Mouse (Mus musculus) embryo, embryonic 10.5 days (tissue): ENCODE results near the gene Nfkb2.

ENCODE experiments used
- DNase-seq: peaks from one replicate; pipeline ENCODE4 v3.0.0-alpha.2; 2015; ENCODE audit warnings: low spot score

Nfkb2 gene

GRCm38 (mm10) chr19:46304216-46304841 is at the start of gene Nfkb2:
TSS of gene Nfkb2 (plus strand) at chr19:46304320.
- peak; percentile 91 for DNase-seq

GRCm38 (mm10) chr19:46264762-46265161 is 39.4 kb upstream of the Nfkb2 start:
- DNase-seq, result peak; percentile 31

DNA sequence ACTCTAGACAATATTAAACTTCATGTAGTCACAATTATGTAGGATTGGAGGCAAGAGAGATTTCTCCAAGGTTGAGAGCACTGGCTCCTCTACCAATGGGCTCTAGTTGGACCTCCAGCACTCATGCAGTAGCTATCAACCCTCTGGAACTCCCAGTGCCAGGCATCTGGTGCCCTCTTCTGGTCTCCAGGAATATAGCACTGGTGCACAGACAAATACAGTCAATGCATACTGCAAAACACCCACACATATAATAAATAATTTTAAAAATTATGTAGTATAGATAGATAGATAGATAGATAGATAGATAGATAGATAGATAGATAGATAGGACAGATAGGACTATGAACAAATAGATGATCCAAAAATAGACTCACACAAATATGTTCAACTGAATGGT is 28.8 kb upstream of the Nfkb2 start:
- DNase-seq, result peak; percentile 34

- no peak for DNase-seq
These were observed 21.9 kb upstream of the Nfkb2 start for GRCm38 (mm10) chr19:46282081-46282849.

- DNase-seq, result no peak
These were observed 19.4 kb upstream of the Nfkb2 start for GRCm38 (mm10) chr19:46284686-46285085.

- no peak for DNase-seq
These were observed 18.5 kb upstream of the Nfkb2 start for GRCm38 (mm10) chr19:46285631-46286030.

DNA sequence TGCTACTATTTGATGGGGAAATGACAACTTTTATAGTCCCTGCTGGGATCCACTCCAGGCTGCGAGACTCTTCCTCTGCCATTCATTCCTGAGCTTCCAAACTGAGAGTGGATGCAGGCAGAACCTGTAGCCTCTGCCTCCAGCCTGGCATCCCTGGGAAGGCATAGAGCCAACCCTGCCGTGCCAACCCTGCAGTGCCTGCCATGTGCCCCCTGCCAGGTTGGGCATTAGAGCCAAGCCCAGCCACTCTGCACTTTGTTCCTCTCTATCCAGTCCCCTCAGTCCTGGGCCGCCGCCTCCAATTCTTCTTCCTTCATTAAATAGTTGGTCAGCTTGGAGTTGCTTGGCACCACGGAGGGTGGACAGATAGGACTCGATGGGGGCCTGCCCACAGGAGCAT is 18.1 kb upstream of the Nfkb2 start:
- DNase-seq, result no peak

DNA sequence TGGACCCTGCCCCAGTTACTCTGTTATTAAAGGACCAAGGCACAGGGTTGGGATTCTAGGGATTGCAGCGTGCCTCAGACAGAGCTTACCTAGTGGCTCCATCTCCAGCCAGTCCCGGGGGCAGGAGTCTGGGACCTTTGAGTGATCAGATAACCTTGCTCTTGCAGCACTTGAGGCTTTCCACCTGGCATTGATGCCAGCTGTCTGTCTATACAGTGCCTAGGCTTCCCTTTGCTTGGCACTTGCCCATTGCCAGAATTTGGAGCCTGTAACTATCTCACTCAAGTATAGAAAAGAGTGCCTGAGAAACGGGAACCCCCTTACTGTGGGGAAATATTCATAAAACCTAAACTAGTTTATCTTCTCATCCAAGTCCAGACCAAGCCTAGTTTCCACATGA is 17.2 kb upstream of the Nfkb2 start:
- no peak for DNase-seq

- DNase-seq, result no peak
These were observed 16.6 kb upstream of the Nfkb2 start for GRCm38 (mm10) chr19:46287566-46287965.

GRCm38 (mm10) chr19:46290535-46291105 is 13.5 kb upstream of the Nfkb2 start:
- no peak for DNase-seq

- DNase-seq, result no peak
These were observed 7.2 kb upstream of the Nfkb2 start for GRCm38 (mm10) chr19:46296938-46297337.

DNA sequence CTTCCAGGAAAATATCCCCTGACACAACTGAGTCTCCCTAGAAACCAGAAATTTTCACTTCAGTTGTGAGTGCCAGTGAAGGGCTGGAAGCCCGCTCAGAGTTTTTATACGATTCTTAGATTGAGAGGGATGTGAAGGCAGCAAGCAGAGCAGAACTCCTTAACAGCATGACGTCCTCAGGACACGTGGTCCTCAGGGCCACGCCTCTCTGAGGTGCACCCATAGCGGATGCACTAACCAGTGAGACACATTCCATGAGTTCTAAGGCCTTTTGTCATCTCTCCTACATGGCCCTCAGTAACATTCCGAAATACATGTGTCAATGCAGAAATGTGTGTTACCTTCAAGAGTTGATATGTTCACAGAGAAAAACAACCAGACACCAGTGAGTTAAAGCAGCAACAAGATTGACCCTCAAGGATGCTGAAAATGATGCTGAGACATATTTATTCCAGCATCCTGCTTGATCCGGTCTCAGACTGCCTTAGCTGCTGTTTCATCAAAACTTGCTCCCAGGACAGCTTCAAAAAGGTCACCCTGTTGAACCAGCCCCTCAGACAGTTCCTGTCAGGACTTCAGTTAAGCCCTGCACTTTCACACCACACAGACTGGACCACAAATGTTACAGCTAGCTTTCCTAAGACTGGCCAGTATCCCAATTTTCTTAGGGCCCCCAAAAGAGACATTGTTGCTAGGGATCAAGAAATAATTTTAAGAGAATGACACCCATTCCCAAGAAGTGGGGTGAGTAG is 3.6 kb upstream of the Nfkb2 start:
- no peak for DNase-seq

DNA sequence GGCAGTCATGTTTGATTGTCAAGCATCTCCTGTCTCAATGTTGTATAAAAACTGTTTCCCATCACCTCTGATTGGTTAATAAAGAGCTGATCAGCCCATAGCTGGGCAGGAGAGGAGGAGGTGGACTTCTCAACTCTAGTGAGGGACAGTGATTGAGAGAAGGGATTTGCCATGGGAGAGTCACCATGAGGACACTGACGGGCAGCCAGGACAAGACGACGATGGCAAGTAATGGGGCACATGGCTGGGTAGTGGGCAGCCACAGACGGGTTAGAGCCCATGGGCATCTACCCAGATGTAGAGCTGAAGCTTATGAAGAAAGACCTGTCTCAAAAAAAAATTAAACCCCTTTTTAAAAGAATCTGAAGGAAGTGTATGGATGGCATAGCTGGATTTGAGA is 1.6 kb upstream of the Nfkb2 start:
- DNase-seq, result no peak

DNA sequence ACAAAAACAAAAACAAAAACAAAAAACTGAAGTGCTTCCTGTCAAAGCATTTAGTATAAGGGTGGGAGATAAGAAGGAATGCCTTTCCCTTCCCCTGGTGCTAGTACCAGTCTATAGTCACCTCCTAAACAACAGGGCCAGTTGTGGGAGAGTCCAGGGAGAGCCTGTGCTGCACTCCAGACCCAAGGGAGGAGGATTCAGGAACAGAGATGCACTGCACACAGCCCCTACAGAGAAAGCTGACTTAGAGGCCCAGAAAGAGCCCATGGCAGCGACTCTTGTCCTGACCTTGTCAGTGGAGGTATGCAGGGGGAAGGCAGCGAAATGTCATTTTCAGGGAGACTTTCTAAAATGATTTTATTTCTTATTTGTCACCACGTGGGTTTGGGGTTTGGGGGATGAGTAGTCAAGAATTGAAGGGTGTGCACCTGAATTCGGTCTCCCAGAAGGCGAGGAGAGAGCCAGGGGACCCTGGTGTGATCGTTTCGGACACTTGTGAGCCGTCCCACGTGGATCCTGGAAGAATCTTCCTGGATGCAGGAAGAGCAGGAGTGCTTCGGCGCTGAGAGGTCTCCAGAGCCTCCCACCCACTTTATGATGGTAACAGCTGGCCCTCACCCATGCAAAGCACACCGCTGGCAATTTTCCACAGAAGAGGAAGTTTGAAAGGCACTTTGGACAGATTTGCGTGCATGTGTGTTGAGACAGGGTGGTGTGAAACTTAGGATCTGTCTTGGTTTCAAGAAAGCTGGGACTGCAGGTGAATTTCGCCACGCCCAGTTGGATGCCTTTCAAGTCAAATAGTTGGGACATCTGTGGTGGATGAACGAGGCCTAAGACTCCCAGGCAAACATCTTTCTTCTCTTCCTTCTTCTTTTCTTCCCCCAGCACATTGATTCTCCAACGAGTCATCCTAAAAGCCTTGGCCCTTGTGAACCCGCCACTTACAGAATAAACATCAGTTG is 587 bp upstream of the Nfkb2 start:
- DNase-seq, result no peak

- peak; percentile 39 for DNase-seq
These were observed 801 bp downstream of the Nfkb2 start for GRCm38 (mm10) chr19:46304908-46305333.

DNA sequence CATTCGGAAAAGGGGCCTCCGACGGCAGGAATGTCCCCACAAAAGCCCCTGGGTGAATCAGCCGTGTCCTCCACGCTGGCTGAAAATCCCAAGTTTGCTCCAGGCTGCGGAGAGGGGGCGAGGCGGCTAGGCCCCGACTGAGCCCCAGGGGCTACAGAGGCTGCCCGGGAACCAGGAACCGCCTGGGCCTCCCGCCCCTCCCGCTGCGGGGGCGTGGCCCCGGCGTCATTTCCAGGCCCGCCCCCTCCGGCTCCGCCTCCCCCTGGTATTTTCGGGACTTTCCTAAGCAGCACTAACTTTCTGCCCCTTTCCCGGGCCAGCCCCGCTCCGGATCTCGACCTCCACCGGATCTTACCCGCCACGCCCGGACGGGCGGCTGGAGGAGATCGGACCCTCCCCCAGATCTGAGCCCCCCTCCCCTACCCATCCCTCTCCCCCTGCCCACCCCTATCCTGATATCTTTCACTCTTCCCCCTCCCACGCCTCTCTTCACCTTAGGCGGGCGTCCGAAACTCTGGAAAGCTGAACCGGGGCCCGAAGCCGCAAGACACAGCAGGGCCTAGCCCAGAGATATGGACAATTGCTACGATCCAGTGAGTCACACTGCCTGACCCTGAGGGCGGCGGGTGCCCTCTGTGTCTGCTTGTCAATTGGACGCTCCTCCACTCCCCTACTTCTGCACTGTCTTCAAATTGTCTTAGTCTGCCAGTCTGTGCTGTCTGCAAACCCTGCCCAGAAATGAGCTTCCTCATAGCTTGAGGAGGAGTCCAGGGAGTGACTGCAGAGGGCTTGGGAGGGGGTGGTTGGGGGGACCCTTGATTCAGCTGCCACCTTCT is 1.5 kb downstream of the Nfkb2 start:
- peak; percentile 90 for DNase-seq

GRCm38 (mm10) chr19:46306268-46306610 is 2.1 kb downstream of the Nfkb2 start:
- DNase-seq, result no peak

GRCm38 (mm10) chr19:46306751-46307289 is 2.7 kb downstream of the Nfkb2 start:
- DNase-seq, result no peak

DNA sequence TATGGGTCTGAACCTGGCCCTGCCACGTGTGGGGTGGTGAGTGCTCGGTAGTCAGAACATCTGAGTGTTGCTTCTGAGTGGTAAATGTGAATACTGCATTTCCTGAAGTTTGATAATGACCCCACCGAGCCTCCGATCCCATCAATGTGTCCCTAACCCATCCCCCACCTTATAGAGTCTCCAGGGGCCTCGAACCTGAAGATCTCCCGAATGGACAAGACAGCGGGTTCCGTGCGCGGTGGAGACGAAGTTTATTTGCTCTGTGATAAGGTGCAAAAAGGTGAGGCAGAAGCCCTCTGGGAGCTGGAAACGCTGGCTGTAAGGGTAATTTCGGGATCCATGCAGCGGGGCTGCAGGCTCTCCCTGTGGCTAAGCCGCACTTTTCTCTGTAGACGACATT is 3.7 kb downstream of the Nfkb2 start:
- no peak for DNase-seq

GRCm38 (mm10) chr19:46308303-46308702 is 4.2 kb downstream of the Nfkb2 start:
- DNase-seq, result no peak
